Mouse (Mus musculus) layer of hippocampus, postnatal 10 days (tissue): ENCODE results near the gene Gins2. TPM values are rescaled to one million over a fixed set of nuclear protein-coding genes. Genes with fewer than 3 reads are reported as not detected.

ENCODE experiments used
- DNase-seq, 2 experiments: peaks; one replicate each; pipeline ENCODE4 v3.0.0; 2021; ENCODE audit warnings: low spot score in 2 of 2
- total RNA-seq, 2 experiments: library from RNA; stranded (reverse); gene quantifications; 2 replicates each; pipeline ENCODE4 v1.2.3; 2021

Gins2 gene
- total RNA-seq, 2 experiments from 2014 or later = 2.5 to 4.2 TPM

DNA sequence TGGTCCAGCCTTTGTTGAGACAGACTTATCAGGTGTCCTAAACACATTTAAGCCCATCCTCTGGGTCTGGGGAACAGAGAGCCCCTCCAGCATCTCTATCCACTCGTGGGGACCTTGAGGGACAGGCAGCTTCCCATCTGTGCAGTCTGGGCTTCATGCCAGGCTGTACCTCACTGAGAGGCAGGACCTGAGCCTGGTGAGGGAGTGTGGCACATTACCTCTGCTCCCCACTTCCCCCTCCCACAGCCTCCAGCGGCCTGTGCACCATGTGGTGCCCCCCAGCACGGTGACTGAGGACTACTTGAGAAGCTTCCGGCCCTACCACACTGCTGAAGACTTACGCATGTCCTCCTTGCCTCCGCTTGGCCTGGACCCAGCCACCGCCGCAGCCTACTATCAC lies 22.4 kb downstream of the Gins2 start:
- DNase-seq = no peak

DNA sequence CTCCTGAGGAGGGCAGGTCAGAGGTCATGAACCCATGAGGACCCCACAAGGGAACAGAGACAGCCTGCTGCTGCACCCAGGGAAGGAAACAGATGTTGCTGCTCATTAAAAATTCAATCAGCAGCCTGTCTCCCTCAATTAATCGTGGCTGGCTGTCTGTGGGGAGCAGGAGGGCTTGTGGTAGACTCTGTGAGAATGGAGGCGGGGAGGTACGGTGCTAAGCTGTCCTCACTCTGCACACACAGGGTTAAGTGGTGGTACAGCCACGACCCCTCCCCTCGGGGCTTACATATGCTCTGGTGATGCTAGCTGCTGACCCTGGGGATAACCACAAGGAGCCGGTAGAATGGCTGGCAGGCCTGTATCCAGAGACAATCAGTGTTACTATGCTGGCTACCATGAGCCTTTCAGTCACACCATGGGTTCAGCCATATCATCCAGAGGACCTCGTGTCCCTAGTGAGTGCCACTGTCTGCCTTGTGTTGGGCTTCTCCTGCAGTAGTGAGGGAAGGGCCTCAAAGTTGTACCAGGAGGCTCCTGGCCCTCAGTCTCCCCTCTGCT lies 23.9 kb downstream of the Gins2 start:
- DNase-seq = no peak

GRCm38 (mm10) chr8:120563851-120564837 lies 25.0 kb downstream of the Gins2 start:
- DNase-seq = peak; percentile 76 to 78

- no peak for DNase-seq
Observed at GRCm38 (mm10) chr8:120563348-120563724, 25.8 kb downstream of the Gins2 start.

DNA sequence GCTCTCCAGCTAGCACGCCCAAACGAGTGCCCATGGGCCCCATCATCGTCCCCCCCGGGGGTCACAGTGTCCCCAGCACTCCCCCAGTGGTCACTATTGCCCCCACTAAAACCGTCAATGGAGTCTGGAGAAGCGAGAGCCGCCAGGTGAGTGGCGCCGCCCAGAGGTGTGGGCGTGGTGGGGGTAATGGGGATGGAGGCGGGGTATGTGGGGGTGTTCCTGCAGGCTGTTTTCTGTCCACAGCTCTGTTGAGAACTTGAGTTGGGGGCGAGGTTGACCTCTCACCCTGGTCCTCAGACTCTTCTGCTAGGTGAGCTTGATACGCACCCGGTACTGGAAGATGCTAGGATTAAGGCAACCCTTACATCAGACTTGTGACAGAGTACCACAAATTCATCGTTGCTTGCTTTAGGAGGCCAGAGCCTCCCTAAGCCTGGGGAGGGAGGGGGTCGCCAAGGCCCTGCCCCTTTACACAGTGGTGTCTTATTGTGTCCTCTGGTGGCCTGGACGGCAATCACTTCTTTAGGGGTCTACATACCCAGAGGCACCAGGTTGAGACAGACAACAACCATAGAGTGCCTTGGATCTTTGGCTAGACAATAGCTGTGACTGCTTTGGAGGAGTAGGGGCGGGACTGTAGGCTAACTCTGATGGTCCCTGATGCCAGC lies 26.3 kb downstream of the Gins2 start:
- no peak for DNase-seq

- DNase-seq = peak; percentile 70 to 73
Observed at GRCm38 (mm10) chr8:120561539-120562435, 27.3 kb downstream of the Gins2 start.

DNA sequence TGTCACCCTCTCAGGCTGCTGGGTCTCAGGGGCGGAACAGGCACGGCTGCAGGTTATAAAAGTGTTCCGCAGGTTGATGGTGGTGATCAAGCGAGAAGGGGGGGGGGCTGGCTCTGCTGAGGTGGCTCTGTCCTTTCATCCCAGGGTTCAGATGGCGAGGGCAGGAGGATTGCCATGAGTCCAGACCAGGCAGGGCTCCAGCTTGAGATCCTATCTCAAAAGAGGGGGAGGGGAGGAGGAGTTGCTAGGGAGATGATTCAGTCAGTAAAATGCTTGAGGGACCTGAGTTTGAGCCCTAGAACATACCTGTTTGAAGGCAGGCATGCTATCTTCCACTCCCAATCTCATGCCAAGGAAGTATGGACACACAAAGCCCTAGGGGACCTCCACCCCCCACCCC lies 28.6 kb downstream of the Gins2 start:
- no peak for DNase-seq

DNA sequence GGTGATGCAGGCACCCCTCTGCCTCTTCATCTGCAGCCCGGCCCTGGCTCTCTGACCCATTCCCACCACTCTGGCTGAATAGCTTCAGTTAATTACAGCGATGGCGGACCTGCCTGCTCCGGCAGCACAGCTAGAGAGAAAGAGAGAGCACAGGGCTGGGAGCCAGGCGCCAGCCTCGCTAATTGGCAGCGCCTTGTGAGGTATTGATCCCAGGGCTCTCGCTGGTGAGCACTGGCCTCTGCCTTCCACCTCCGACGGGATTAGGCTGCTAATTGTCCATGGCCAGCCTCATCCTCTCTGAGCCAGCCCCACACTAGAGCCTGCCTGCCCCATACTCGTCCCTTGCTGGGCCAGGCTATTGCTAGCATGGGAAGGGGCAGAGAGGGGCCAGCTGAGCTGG lies 29.4 kb downstream of the Gins2 start:
- DNase-seq = peak; percentile 69 to 73

DNA sequence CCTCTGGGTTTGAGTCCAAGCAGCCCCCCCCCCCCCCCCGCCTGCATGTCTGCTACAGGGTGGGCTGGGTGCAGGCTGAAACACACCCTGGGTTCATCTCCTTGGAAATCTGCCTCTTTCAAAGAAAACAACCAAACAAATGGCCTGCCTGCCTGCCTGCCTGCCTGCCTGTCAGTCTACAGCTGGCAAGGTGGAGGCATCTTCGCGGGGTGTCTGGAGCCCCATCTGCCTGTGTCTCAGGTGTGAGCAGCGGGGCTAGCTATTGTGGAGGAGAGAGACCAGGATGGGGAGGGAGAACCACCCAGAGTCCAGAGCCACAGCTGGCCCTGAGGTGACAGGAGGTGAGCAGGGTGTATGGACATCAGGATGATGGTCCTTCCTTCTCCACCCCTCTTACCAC lies 30.9 kb downstream of the Gins2 start:
- DNase-seq = no peak

- DNase-seq = peak; percentile 78 to 84
Observed at GRCm38 (mm10) chr8:120557170-120557965, 31.7 kb downstream of the Gins2 start.

DNA sequence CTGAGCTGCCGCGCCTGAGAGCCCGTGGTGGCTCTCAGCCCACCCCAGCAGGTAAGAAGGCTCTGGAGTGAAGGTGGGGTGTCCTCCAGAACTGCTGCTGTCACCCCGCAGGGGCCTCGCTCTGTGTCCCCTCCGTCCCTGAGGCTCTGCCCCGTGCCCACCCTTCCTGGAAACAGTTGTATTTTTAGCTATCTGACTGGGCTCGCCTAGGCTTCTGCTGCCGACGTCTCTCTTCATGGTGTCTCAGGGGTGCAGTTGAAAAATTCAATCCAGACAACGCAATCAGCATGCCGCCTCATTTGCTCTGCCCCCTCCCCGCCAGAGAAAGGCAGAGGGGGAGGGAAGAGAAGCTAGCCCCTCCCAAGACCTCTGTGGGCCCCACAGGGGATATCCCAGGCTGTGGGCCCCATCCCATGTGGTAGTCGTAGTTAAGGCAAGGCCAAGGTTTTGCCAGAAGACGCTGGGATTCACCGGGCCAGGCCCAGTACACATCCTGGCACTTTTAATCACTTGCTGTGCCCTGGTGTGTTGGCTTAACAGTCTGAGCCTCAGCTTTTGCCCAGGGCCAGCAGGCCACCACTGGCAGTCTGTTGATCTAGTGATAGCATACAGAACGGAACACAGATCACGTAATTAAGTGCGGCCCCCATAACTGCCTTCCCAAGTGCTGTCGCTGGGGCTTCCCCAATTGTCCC lies 32.8 kb downstream of the Gins2 start:
- DNase-seq = no peak

DNA sequence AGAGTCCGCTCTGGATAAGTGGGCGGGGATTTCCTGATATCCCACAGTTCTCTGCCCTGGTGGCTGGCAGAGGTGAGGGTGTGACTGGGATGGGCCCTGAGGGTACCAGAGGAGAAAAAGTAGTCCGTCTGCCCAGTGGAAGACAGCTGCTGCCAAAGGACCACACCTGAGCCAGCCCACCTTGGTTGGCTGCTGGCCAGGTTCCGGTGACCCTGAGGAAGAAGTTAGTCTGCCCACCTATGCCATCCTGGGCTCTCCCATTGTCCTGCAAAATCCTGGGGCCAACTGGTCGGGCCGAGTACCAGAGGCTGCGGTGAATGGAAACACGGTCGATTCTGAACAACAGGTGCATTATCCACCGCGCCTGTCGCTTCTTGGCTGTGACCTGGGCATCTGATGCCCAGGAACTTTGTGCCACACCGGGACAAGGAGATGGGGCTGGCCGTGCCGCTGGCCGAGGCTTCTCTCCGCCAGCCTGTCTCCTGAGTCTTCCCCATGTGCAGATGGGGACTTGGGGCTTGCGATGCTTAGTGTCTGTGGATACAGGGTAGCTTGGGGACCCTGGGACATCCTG lies 34.6 kb downstream of the Gins2 start:
- no peak for DNase-seq

DNA sequence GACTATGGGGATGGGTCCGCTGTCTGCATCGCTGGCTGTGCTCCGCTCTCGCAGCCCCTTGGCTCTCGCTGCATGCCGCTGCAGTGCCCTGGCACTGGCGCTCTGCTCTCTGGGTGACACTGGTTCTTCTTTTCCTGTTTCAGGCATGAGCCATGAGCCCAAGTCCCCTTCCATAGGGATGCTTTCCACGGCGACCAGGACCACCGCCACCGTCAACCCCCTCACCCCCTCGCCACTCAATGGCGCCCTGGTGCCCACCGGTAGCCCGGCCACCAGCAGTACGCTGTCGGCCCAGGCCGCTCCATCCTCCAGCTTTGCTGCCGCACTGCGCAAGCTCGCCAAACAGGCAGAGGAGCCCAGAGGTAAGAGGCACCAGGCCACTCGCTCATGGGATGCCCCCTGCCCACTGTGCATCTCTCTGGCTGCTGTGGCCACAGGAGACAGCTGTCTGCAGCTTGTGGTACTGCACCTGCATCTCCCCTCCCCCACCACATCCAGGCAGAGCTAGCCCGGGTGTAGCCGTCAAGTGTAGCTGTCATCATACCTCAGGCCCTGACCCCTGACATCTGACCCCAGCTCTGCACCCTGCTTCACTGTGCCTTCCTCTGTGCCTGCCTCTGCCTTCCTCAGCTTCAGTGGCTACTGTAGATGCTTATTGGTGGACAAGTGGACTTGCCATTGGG lies 35.5 kb downstream of the Gins2 start:
- DNase-seq = no peak

- no peak for DNase-seq
Observed at GRCm38 (mm10) chr8:120552509-120552908, 36.6 kb downstream of the Gins2 start.

DNA sequence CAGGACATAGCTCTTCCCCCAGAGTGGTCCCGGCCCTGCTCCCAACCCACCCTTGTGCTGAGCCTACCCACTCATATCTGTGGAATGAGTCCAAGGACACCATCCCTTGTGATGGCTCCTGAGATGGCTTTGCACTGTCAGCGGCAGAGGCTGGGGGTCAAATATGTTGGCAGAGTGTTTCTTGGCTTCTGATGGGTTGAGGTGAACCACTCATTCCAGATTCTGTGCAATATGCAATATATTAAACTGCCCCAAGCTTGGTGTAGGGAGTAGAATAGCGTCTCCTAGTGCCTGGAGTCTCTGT lies 37.5 kb downstream of the Gins2 start:
- no peak for DNase-seq

GRCm38 (mm10) chr8:120550937-120551676 lies 38.0 kb downstream of the Gins2 start:
- DNase-seq = no peak

GRCm38 (mm10) chr8:120550430-120550829 lies 38.7 kb downstream of the Gins2 start:
- DNase-seq = no peak

DNA sequence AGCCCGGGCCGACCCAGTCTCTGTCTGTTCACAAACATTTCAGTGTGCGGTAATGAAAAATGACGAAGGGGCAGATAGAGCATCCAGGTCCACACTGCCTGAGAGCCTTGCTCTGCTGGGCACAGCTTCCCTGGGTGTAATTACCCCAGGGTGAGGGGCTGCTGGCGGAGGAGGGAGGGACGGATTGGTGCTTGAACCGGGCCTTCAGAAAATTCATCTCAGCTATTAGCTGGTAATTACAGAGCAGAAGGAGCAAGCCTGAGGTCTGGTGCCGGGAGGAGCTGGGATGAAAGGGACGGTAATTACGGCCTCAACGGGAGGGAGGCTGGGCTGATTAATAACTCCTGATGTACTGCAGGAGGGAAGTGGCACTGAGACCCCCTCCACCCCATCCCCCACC lies 39.2 kb downstream of the Gins2 start:
- DNase-seq = no peak
